Mouse (Mus musculus) limb, embryonic 14.5 days (tissue): ENCODE results near the gene Shc2. TPM values are rescaled to one million over a fixed set of nuclear protein-coding genes. Genes with fewer than 3 reads are reported as not detected.

Experiments
- ATAC-seq: fragments of 200-750 bp; cut with Nextera tagmentation; 2 replicates; pipeline ENCODE4 v1.8.0; 2017; ENCODE audit warnings: low read depth, moderate number of reproducible peaks, moderate TSS enrichment; ENCODE audit not compliant: low FRiP score
- DNase-seq: peaks from one replicate; pipeline ENCODE4 v3.0.0-alpha.2; 2015; ENCODE audit warnings: low spot score
- H3K27ac ChIP-seq: fragments of 300-500 bp; sonication (generic); replicated peaks from 2 replicates; pipeline ENCODE4 v1.5.1; 2014; ENCODE audit warnings: low read depth, mild to moderate bottlenecking, low read length, moderate library complexity, mixed read lengths
- H3K27me3 ChIP-seq: fragments of 300-500 bp; sonication (generic); 2 replicates; pipeline ENCODE4 v1.6.1; 2014; ENCODE audit warnings: low read length, mixed read lengths; ENCODE audit not compliant: control insufficient read depth, insufficient read depth
- H3K36me3 ChIP-seq: fragments of 300-500 bp; sonication (generic); 2 replicates; pipeline ENCODE4 v1.6.1; 2014; ENCODE audit warnings: mild to moderate bottlenecking, low read length, moderate library complexity, mixed read lengths; ENCODE audit not compliant: control insufficient read depth, insufficient read depth
- H3K4me1 ChIP-seq: fragments of 300-500 bp; sonication (generic); 2 replicates; pipeline ENCODE4 v1.6.1; 2014; ENCODE audit warnings: antibody characterized with exemption, low read length, mixed read lengths; ENCODE audit not compliant: control insufficient read depth, insufficient read depth
- H3K4me2 ChIP-seq: fragments of 300-500 bp; sonication (generic); replicated peaks from 2 replicates; pipeline ENCODE4 v1.6.1; 2014; ENCODE audit warnings: low read depth, mild to moderate bottlenecking, low read length, moderate library complexity; ENCODE audit not compliant: severe bottlenecking
- H3K4me3 ChIP-seq: fragments of 300-500 bp; sonication (generic); replicated peaks from 2 replicates; pipeline ENCODE4 v1.5.1; 2014; ENCODE audit warnings: low read length
- H3K9ac ChIP-seq: fragments of 300-500 bp; sonication (generic); 2 replicates; pipeline ENCODE4 v1.6.1; 2014; ENCODE audit warnings: mild to moderate bottlenecking, low read depth, low read length, moderate library complexity; ENCODE audit not compliant: severe bottlenecking
- H3K9me3 ChIP-seq: fragments of 300-500 bp; sonication (generic); 2 replicates; pipeline ENCODE4 v1.6.1; 2016; ENCODE audit warnings: low read length; ENCODE audit not compliant: control insufficient read depth
- POLR2A ChIP-seq: fragments of 200-500 bp; IDR thresholded peaks from 2 replicates; pipeline ENCODE4 v1.8.0; 2012; ENCODE audit warnings: inconsistent platforms, mild to moderate bottlenecking, moderate library complexity, borderline replicate concordance; ENCODE audit not compliant: insufficient read depth, insufficient read length; ENCODE audit errors: extremely low read depth
- WGBS: fragments of 180-500 bp; shearing (Covaris S2); extraction: QIAGEN DNeasy Blood & Tissue Kit; methylation state at CpG from one replicate; pipeline ENCODE4 v1.1.7; 2014; 5-methylcytosine and 5-hydroxymethylcytosine counted together
- polyA plus RNA-seq, 2 experiments: library from polyadenylated mRNA; depleted of rRNA in 1 of 2; stranded (reverse) in 1 of 2; unstranded in 1 of 2; fragments of >200 nt; fragmentation: Nextera tagmentation in 1 of 2; extraction: Ambion mirVana in 1 of 2; gene quantifications; 2 replicates each; pipeline versions ENCODE4 v1.2.1 to v1.2.3; 2012 to 2014

The Shc2 gene
- polyA plus RNA-seq, 2 experiments = 9.0 to 30.2 TPM

DNA sequence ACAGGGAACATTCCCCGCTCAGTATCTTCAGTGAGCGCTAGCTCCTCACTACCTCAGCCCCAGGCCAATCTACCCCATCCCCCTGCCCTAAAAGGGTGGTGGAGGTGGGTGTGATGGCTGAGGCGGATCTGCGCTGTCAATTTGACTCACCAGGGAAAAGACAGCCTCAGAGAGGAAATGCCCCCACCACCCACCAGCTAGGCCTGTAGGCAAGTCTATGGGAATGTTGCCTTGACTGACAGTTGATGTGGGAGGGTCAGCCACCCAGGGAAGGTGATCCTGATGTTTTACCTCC lies 39.8 kb downstream of the Shc2 start:
- TF ChIP-seq POLR2A = no peak
- H3K27me3 ChIP-seq = no peaks in the 10 kb centered on the region
- no peak overlapping the region for H3K27ac ChIP-seq
- WGBS = 65% methylated on average over 4 of the region's 4 CpGs
- ATAC-seq (no peak), DNase-seq (no peak)
- H3K4me2 ChIP-seq = no peak overlapping the region
- no peak overlapping the region for H3K4me3 ChIP-seq
- H3K4me1 ChIP-seq = no peaks in the 10 kb centered on the region
- no peaks in the 10 kb centered on the region for H3K9me3 ChIP-seq
- no peak overlapping the region for H3K9ac ChIP-seq
- H3K36me3 ChIP-seq = no peaks in the 10 kb centered on the region

DNA sequence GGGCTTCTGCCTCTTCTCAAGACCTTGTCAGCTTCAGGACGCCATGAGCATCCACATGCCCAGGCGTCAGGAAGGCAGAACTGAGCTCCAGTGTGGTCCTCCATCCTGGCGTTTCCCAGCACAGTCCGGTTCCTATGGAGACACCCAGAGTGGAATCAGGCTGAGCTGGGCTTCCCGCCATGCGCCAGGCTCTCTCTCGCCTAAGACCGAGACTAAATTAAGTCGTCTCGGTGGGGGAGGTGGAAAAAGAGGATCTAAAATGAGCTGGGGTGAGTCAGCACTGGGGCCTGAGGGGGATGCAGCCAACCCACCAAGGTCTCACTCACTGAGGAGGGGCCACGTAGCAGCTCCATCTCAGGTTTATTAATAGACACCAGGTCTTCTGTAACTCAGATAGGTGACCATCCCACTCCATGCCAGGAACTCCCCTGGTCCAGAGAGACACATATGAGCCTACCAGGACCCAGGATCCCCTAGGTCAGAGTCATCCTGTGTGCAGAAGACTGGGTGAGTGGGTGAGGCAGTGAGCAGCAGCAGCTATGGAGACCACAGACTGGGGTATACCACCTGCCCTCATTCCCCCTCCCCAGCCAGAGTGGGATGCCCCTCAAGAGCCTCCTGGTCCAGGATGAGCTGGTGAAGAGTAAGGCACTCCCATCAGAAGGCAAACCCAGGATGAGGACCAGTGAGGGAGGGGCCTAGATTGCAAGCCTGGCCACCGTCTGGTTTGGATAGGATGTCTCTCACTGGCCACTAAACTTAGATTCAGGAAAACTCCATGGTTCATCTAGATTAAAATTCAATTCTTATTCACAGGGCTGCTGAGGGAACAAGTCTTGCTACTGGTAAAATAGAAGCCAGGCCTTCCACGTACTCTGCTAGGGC lies 40.4 kb downstream of the Shc2 start:
- no peak overlapping the region for H3K27ac ChIP-seq
- DNase-seq (no peak), ATAC-seq (no peak)
- no peaks in the 10 kb centered on the region for H3K4me1 ChIP-seq
- no peak overlapping the region for H3K9ac ChIP-seq
- no peak overlapping the region for H3K4me2 ChIP-seq
- H3K27me3 ChIP-seq = no peaks in the 10 kb centered on the region
- no peak overlapping the region for H3K4me3 ChIP-seq
- H3K36me3 ChIP-seq = no peaks in the 10 kb centered on the region
- H3K9me3 ChIP-seq = no peaks in the 10 kb centered on the region
- TF ChIP-seq POLR2A = no peak
- 32% methylated on average over 13 of the region's 13 CpGs for WGBS

DNA sequence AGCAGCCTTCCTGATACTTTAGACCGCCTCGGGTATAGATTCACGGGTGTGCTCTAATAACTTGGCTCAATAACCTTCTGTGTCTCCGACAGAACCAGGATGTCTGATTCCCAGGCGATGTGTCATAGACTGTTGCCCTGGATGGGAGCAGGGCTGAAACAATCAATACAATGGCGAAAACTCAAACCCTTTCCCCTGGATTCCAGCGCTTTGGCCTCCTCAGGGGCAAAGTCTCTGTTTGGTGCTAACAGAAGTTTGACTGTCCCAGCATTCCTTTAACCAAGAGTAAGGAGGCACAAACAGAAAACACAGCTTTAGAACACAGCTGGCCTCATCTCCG lies 42.2 kb downstream of the Shc2 start:
- ATAC-seq = no peak
- Histone ChIP-seq H3K36me3 (no peaks in the 10 kb centered on the region), H3K4me1 (no peaks in the 10 kb centered on the region), H3K4me3 (no peak overlapping the region), H3K9ac (no peak overlapping the region), H3K27ac (no peak overlapping the region), H3K4me2 (no peak overlapping the region), H3K9me3 (no peaks in the 10 kb centered on the region), H3K27me3 (no peaks in the 10 kb centered on the region)
- no peak for DNase-seq
- WGBS = 57% methylated on average over 8 of the region's 8 CpGs
- no peak for TF ChIP-seq POLR2A

DNA sequence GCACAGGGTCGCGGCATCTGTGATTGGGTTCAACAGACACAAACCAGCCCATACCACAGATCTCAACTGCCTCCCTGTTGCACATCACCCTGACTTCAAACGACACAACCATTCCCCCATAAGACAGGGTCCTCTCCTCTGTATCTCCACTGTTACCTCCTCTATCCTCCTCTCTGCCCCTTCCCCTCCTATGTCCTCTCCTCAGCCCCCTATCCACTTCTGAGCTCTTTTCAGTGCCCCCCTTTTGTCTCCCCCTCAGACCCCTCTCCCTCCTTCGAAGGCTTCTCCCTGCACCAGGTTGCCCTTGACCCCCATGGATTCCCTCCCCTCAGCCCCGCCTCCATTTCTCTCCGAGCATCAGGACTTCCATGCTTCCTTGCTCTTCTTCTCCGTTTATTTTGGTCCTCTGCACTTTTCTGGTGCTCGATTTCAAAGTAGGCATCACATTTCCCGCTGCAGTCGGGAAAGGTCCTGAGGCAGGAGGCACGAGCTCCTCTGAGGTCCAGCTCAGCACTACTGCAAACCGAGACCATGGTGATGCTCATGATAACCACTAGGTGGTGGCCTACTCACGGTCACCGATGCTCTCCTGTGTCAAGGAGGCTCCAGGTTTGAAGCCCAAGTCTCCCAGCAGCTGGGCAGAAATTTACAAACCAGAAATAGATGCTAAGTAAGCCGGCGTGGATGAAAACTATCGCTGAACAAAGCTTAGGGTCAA lies 42.7 kb downstream of the Shc2 start:
- no peak overlapping the region for H3K9ac ChIP-seq
- TF ChIP-seq POLR2A = 0 out of 2 replicates have a peak, but pooled peaks have one; percentile 17
- no peaks in the 10 kb centered on the region for H3K4me1 ChIP-seq
- no peaks in the 10 kb centered on the region for H3K9me3 ChIP-seq
- no peaks in the 10 kb centered on the region for H3K36me3 ChIP-seq
- peak; percentile 86 for ATAC-seq
- H3K4me3 ChIP-seq = no peak overlapping the region
- 15% methylated on average over 17 of the region's 17 CpGs for WGBS
- DNase-seq = peak; percentile 82
- H3K27ac ChIP-seq = no peak overlapping the region
- H3K27me3 ChIP-seq = no peaks in the 10 kb centered on the region
- H3K4me2 ChIP-seq = no peak overlapping the region

DNA sequence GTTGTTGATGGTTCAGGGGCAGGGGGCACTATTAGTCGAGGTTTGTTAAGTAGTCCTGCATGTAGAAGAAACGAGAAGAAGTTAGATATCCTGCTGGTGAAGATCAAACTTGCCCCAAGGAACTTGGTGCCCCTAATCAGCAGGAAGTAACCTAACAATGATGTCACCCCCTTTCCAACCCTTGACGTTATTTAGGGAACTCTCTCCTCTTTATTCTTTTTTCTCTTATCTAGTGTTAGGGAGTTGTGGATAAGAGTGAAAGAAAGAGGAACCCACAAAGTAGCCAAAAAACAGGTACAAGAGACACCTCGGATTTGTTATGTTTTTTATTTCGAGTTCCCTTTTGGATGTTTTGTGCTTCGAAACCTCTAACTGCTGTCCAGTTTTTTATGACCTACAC lies 43.6 kb downstream of the Shc2 start:
- Histone ChIP-seq H3K4me3 (no peak overlapping the region), H3K4me1 (no peaks in the 10 kb centered on the region), H3K9ac (no peak overlapping the region), H3K36me3 (no peaks in the 10 kb centered on the region), H3K4me2 (no peak overlapping the region), H3K27me3 (no peaks in the 10 kb centered on the region), H3K27ac (no peak overlapping the region), H3K9me3 (no peaks in the 10 kb centered on the region)
- DNase-seq (no peak), ATAC-seq (no peak)
- TF ChIP-seq POLR2A = no peak
- 49% methylated on average over 6 of the region's 6 CpGs for WGBS
